Mouse (Mus musculus) brain, embryonic 14.5 days (tissue): ENCODE results near the gene Fam213a. TPM values are rescaled to one million over a fixed set of nuclear protein-coding genes. Genes with fewer than 3 reads are reported as not detected.

Experiments used
- DNase-seq: peaks from one replicate; pipeline ENCODE4 v3.0.0-alpha.2; 2011; ENCODE audit warnings: low read depth
- CTCF ChIP-seq: fragments of 200-500 bp; IDR thresholded peaks from 2 replicates; pipeline ENCODE4 v1.5.1; 2012; ENCODE audit warnings: inconsistent platforms, mild to moderate bottlenecking, moderate library complexity, borderline replicate concordance; ENCODE audit not compliant: insufficient read depth, insufficient read length; ENCODE audit errors: extremely low read depth
- POLR2A ChIP-seq: fragments of 200-500 bp; IDR thresholded peaks from 2 replicates; pipeline ENCODE4 v1.6.1; 2012; ENCODE audit warnings: mild to moderate bottlenecking, inconsistent platforms, borderline replicate concordance; ENCODE audit not compliant: poor library complexity, insufficient read depth, insufficient read length, severe bottlenecking; ENCODE audit errors: extremely low read depth
- polyA plus RNA-seq: library from polyadenylated mRNA; depleted of rRNA; stranded (reverse); fragments of >200 nt; gene quantifications from 2 replicates; pipeline ENCODE4 v1.2.3, GENCODE M21; 2012

Gene Fam213a
- polyA plus RNA-seq, 1 experiment, result 43.9 TPM

- TF ChIP-seq POLR2A (no peak), CTCF (no peak)
- DNase-seq, result no peak
Measured at GRCm38 (mm10) chr14:40967598-40967900, 46.0 kb downstream of the Fam213a start.

GRCm38 (mm10) chr14:40966862-40967597 lies 46.6 kb downstream of the Fam213a start:
- TF ChIP-seq POLR2A, result peak; percentile 16; the same call in 1 of the 2 replicates
- TF ChIP-seq CTCF, result no peak
- peak; percentile 98 for DNase-seq

GRCm38 (mm10) chr14:40966392-40966861 lies 47.2 kb downstream of the Fam213a start, which contains the start of gene Tspan14:
Tspan14 (minus strand) TSS chr14:40966807.
- DNase-seq, result no peak
- TF ChIP-seq CTCF, result no peak
- TF ChIP-seq POLR2A, result peak; percentile 67

- no peak for TF ChIP-seq POLR2A
- DNase-seq, result no peak
Measured at GRCm38 (mm10) chr14:40965507-40966356, 47.9 kb downstream of the Fam213a start.

GRCm38 (mm10) chr14:40964881-40965280 lies 48.7 kb downstream of the Fam213a start:
- TF ChIP-seq POLR2A, result no peak
- TF ChIP-seq CTCF, result no peak
- DNase-seq, result no peak

- no peak for TF ChIP-seq CTCF
- no peak for TF ChIP-seq POLR2A
- DNase-seq, result no peak
Measured at GRCm38 (mm10) chr14:40964214-40964610, 49.4 kb downstream of the Fam213a start.

GRCm38 (mm10) chr14:40963501-40964213 lies 49.9 kb downstream of the Fam213a start:
- no peak for TF ChIP-seq POLR2A
- no peak for TF ChIP-seq CTCF
- no peak for DNase-seq

GRCm38 (mm10) chr14:40962365-40963290 lies 51.0 kb downstream of the Fam213a start:
- TF ChIP-seq CTCF (no peak), POLR2A (no peak)
- DNase-seq, result peak; percentile 58

- DNase-seq, result no peak
- no peak for TF ChIP-seq CTCF
Measured at GRCm38 (mm10) chr14:40960237-40960636, 53.4 kb downstream of the Fam213a start.

- TF ChIP-seq CTCF, result no peak
- no peak for TF ChIP-seq POLR2A
- no peak for DNase-seq
Measured at GRCm38 (mm10) chr14:40959586-40959985, 54.0 kb downstream of the Fam213a start.
